Mouse (Mus musculus): ENCODE measurements around the gene Wdr26.

The Wdr26 gene

GRCm38 (mm10) chr1:181211920-181212633, at the start of gene Wdr26:
Wdr26 (minus strand) TSS chr1:181212001.
- peak; percentile 84 to 88 for DNase-seq

GRCm38 (mm10) chr1:181260949-181261696, 49.3 kb upstream of the Wdr26 start:
- DNase-seq: no peak

DNA sequence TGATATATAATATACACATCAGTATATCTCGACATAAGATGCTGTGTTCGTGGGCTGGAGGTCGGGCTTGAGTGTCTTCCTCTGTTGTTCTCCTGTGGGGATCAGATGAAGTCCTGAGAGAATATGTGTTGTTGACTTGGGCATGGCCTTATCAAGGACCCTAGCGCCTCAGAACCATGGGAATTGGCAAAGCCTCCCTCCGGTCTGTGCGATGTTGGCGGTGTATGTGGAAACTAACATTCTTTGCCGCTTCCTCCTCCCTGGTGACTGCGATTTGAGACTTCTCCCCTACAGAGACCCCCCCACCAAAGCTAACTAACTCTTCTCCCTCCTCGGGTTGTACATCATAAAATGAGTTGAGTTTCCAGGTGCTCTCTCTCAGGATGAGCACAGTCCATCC, 48.6 kb upstream of the Wdr26 start:
- DNase-seq: no peak

DNA sequence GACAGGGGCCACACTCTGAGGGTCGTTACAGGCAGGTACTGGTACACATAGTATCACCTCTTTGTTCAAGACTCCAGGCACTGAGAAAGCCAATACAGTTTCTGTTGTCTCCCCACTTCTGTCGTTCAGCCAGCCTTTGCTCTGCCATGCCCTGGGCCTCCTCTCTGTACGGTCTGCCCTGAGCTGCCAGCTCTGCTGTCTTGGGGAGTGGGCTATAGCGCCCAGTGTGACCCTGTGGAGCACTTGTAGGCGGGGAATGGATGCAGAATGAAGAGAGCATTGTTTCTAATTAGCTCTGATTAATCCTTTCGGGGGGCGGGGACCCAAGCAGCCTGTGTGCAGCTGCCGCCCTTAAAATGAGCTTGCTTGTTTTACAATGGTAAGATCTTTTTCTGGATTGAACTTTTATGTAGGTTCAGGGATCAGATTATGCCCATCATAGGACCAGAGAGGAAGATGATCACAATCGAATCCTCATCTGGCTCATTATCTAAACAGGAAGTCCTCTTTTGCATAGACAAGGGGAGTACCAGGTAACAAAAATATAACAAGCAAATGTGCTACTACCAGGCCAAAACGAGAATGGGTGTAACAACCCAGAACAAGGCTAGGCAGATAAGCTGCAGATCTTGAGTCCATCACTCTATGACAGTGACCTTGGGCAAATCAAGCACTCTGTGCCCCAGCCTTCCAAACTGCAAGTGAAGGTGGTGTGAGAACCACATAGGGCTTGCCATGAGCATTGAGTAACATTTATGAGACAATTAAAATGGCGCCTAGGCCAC, 48.0 kb upstream of the Wdr26 start:
- no peak for DNase-seq

DNA sequence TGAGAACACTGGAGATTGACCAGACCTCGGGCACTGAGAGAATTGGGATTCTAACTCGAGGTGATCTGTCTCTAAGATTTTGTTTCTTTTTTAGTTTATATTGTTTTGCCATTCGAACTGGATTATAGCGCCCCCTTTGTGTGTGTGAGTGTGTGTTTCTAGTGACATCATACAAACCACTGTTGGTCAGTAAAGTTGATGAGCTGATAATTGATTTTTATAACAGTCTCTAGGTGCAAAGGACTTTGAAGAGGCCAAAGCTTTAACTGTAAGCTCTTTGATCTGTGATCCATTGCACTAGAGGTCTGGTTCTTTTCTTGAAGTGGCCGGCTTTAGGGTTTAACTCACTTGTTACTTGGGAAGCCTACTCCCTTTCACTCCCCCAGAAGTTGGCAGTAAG, 47.3 kb upstream of the Wdr26 start:
- no peak for DNase-seq

- DNase-seq: no peak
Measured at GRCm38 (mm10) chr1:181258616-181259015, 46.8 kb upstream of the Wdr26 start.

GRCm38 (mm10) chr1:181257585-181258555, 46.1 kb upstream of the Wdr26 start:
- DNase-seq: no peak

- peak; percentile 8 to 18 for DNase-seq
Measured at GRCm38 (mm10) chr1:181256689-181257584, 45.1 kb upstream of the Wdr26 start.

DNA sequence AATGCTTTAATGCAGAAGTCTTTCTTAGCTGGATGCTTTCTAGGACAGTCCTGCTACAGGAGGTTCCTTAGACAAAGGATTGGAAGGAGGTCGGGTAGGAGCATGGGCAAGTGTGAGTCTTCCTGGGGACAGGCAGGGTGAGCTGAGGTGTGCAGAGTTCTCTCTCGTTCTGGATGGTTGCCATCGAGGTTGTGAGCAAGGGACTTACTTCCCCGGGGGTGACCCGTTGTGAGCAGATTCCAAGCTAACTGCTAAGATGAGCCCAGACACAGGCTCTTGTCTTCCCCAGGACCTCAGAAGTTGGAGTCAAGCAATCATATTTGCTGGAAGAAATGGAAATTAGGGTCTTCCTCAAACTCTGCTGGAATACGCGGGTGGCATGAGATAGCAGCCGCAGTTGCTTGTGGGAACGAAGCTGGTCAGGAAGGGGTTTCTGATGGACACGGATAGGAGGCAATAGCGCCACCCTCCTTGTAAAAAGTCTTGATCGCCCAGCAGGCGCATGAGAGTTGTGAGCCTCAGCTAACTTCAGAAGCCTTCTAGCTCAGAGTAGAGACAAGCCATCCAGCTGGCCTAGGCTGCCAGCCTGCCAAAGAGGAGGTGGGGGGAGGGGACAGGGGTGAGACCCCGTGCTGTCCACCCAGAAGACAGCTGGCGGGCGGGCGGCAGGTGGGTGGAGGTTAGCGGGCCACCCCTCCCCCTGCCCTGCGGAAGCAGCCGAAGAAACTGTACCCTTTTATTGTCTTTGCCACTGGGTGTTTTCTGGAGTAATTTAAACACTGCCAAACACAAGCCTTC, 44.3 kb upstream of the Wdr26 start:
- peak; percentile 11 to 14 for DNase-seq

- DNase-seq: no peak
Measured at GRCm38 (mm10) chr1:181255450-181255849, 43.6 kb upstream of the Wdr26 start.

- DNase-seq: no peak
Measured at GRCm38 (mm10) chr1:181251624-181252023, 39.8 kb upstream of the Wdr26 start.

- no peak for DNase-seq
Measured at GRCm38 (mm10) chr1:181250961-181251360, 39.2 kb upstream of the Wdr26 start.

DNA sequence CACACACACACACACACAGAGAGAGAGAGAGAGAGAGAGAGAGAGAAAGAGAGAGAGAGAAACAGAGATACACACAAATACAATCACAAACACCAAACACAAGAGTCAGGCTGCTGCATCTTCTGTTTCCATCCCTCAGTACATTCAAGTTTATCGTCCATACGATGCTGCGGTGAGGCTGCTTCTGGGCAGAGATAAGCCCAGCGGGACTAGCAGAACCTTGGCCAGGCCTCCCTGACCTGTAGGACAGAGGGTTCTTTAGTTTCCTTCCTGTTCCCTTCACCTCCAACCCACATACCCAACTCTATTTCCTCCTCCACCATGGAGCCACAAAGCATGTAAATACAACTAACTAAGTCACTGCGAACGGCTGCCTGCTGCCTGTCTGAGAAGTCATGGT, 37.7 kb upstream of the Wdr26 start:
- DNase-seq: no peak

- no peak for DNase-seq
Measured at GRCm38 (mm10) chr1:181247175-181247574, 35.4 kb upstream of the Wdr26 start.

DNA sequence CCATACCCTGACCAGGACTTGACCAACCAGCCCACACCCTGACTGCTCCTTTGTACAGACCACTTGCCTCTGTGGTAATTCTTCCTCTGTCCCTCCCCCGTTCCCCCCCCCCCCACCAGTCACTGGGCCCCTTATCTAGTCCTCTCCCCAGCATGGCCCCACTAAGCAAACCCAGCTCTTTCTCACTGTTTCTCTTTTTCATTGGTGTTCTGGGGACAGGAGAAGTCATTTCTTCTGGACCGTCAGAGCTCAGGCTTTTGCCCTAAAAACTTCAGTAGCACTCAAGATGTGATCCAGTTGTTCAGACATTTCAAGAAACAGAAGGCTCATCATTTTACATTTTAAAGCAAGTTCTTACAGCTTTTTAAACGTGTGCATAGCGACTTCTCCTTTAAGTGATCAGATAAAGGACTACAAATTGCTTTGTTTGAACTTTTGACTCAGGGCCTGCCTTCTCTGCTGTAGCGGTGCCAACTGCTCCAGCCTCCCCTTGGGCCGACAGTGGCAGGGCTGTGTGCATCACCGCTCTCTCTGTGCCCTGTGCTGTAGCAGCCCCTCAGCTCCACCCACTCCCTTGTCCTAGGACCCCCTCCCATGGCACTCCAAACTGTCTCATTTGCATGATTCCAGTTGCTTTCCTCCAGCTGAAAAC, 34.8 kb upstream of the Wdr26 start:
- no peak for DNase-seq

DNA sequence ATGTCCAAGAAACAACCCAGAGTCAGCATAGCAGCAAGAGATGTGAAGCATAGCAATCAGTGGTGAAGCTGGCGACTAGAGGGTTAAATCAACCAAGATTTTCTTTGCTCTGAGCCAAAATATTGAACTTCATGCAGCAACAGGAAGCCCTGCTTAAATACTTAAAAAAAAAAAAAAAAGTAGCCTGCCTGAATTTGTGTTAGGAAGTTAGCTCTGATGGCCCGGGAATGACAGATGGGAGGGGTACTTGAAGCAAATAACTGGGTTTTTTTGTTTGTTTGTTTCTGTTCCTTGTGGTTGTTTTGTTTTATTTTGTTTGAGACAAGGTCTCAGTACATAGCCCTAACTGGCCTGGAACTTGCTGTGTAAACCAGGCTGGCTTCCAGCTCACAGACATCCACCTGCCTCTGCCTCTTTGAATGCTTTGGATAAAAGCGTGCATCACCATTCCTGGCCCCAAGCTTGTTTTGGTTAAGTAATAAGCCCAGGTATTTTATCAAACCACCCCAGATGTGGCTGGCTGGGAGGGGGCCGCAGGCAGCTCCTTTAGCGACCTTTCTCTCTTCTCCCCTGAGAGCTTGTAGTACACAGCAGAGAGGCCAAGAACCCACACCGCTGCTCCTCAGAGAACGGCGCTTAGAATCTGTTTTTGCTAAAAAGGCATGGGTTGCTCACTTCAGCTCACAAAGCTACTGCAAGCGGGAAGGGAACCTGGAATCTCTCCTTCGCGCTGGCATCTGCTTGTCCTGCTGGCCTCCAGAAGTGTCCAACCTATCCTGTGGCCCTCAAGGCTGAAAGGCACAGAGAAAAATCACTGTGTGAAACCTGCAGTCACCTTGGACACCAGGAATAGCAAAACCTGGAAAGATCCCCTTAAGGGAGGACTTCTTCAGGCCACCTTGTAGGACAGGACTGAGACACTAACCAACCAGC, 34.0 kb upstream of the Wdr26 start:
- DNase-seq: no peak

DNA sequence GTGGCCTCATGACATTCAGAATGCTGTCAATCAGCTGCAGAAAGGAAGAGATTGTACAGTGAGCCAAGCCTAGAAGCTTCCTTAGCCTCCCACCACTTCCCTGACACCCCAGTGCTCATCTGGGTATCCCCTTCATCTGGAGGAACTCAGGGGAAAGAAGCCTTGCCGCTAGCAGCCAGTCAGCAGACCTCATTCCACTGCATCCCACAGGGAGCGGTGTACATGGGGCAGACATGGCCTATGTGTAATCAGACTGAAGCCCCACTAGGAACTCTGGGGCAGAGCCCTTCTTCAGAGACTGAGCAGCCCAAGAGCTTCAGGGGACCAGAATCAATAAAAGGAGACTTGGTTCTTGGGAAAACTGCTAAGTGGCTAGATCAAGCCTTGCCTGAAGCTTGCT, 33.3 kb upstream of the Wdr26 start:
- no peak for DNase-seq

DNA sequence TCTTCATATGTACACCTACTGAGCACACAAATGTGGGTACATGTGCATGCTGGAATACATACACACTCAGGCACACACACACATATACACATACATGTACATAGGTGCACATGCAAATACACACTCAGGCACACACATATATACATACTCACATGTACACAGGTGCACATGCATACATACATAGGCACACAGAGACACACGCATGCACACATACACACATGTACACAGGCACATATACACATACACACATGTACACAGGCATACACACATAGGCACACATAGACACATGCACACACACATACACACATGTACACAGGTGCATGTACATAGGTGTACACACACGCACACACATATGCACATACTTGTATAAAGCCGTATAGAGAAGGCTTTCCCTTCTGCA, 29.4 kb upstream of the Wdr26 start:
- no peak for DNase-seq

DNA sequence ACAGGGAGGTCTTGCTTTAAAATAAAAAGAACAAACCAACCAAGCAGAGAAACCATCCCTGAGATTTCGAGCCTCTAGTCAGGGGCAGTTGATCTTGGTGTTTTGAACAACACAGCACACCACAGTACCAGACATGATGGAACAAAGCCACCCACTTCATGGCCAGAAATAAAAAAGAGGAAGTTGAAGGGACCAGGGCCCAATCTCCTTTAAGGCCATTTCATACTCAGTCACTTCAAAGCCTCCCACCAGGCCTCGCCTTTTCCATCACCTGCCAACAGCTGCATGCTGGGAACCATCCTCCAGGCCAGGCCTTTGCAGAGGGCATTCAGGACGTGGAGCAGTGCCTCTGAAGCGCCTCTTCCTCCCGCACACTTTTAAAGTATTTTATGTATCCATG, 25.5 kb upstream of the Wdr26 start:
- no peak for DNase-seq
